Mouse (Mus musculus): ENCODE results near the gene Hrh2.
A peak's percentile ranks its signal among the peaks of the same experiment; 100 is the strongest.

The Hrh2 gene

GRCm38 (mm10) chr13:54177346-54177745, 14.6 kb upstream of the Hrh2 start:
- DNase-seq = no peak

- no peak for DNase-seq
Measured at GRCm38 (mm10) chr13:54178647-54179046, 13.3 kb upstream of the Hrh2 start.

- no peak for DNase-seq
Measured at GRCm38 (mm10) chr13:54179971-54180370, 12.0 kb upstream of the Hrh2 start.

- DNase-seq = peak; percentile 70
Measured at GRCm38 (mm10) chr13:54180461-54180860, 11.5 kb upstream of the Hrh2 start.

- DNase-seq = no peak
Measured at GRCm38 (mm10) chr13:54181318-54181717, 10.6 kb upstream of the Hrh2 start.

- DNase-seq = no peak
Measured at GRCm38 (mm10) chr13:54181947-54182346, 10.0 kb upstream of the Hrh2 start.

GRCm38 (mm10) chr13:54186394-54186793, 5.5 kb upstream of the Hrh2 start:
- no peak for DNase-seq

GRCm38 (mm10) chr13:54188190-54188706, 3.7 kb upstream of the Hrh2 start:
- DNase-seq = no peak

- DNase-seq = no peak
Measured at GRCm38 (mm10) chr13:54189896-54190295, 2.0 kb upstream of the Hrh2 start.

GRCm38 (mm10) chr13:54191181-54191580, 748 bp upstream of the Hrh2 start:
- DNase-seq = no peak

GRCm38 (mm10) chr13:54193580-54193979, 1.7 kb downstream of the Hrh2 start:
- no peak for DNase-seq

GRCm38 (mm10) chr13:54199000-54199399, 7.1 kb downstream of the Hrh2 start:
- no peak for DNase-seq

GRCm38 (mm10) chr13:54202458-54202857, 10.5 kb downstream of the Hrh2 start:
- DNase-seq = no peak

- DNase-seq = no peak
Measured at GRCm38 (mm10) chr13:54203419-54203818, 11.5 kb downstream of the Hrh2 start.

GRCm38 (mm10) chr13:54205195-54205594, 13.3 kb downstream of the Hrh2 start:
- DNase-seq = no peak

GRCm38 (mm10) chr13:54206140-54206753, 14.3 kb downstream of the Hrh2 start:
- DNase-seq = no peak

GRCm38 (mm10) chr13:54209476-54210253, 17.7 kb downstream of the Hrh2 start:
- DNase-seq = no peak

GRCm38 (mm10) chr13:54211528-54212488, 19.9 kb downstream of the Hrh2 start:
- no peak for DNase-seq

GRCm38 (mm10) chr13:54212516-54212915, 20.6 kb downstream of the Hrh2 start:
- DNase-seq = no peak

GRCm38 (mm10) chr13:54215266-54215665, 23.3 kb downstream of the Hrh2 start:
- DNase-seq = no peak

- DNase-seq = no peak
Measured at GRCm38 (mm10) chr13:54215777-54216316, 23.9 kb downstream of the Hrh2 start.

- no peak for DNase-seq
Measured at GRCm38 (mm10) chr13:54218341-54218740, 26.4 kb downstream of the Hrh2 start.

Data from lung, postnatal 10 days (tissue).